Mouse (Mus musculus) heart, adult 2 months (tissue): ENCODE measurements around the gene Fyn.

ENCODE experiments used
- CTCF ChIP-seq: fragments of 200-600 bp; IDR thresholded peaks from 2 replicates; pipeline ENCODE4 v1.8.1; 2022; ENCODE audit warnings: antibody characterized with exemption, mild to moderate bottlenecking, moderate library complexity
- EP300 ChIP-seq: fragments of 200-500 bp; IDR thresholded peaks from 2 replicates; pipeline ENCODE4 v1.6.1; 2011; ENCODE audit warnings: low read depth, low read length, control low read depth; ENCODE audit not compliant: insufficient read depth
- POLR2A ChIP-seq: fragments of 200-500 bp; IDR thresholded peaks from 2 replicates; pipeline ENCODE4 v1.6.1; 2011; ENCODE audit warnings: mild to moderate bottlenecking, low read depth, low read length, control low read depth; ENCODE audit not compliant: insufficient read depth

- TF ChIP-seq EP300 (no peak), CTCF (no peak), POLR2A (no peak)
These were observed 146.3 kb downstream of the Fyn start for GRCm38 (mm10) chr10:39514916-39515315.
